Mouse (Mus musculus): ENCODE results near the gene Tnni2.
"Not testable (repeated sequence)": the region's sequence is repeated elsewhere in the genome, so short reads cannot be mapped to it uniquely, and the experiment has no call there.

Tnni2 gene

GRCm38 (mm10) chr7:142441585-142441984, at the start of gene Tnni2:
Tnni2 (plus strand) TSS chr7:142441808.
- DNase-seq (ENCODE audit: low spot score in 2 of 2), result no peak

GRCm38 (mm10) chr7:142393191-142393590, 48.4 kb upstream of the Tnni2 start:
- DNase-seq (ENCODE audit: low spot score in 2 of 2), result peak; percentile 79

- DNase-seq (ENCODE audit: low spot score in 2 of 2), result no peak
Observed at GRCm38 (mm10) chr7:142394261-142395190, 47.1 kb upstream of the Tnni2 start.

GRCm38 (mm10) chr7:142395472-142395871, 46.1 kb upstream of the Tnni2 start:
- no peak for DNase-seq (ENCODE audit: low spot score in 2 of 2)

GRCm38 (mm10) chr7:142396611-142397010, 45.0 kb upstream of the Tnni2 start:
- DNase-seq (ENCODE audit: low spot score in 2 of 2), result no peak

- no peak for DNase-seq (ENCODE audit: low spot score in 2 of 2)
Observed at GRCm38 (mm10) chr7:142398052-142398451, 43.6 kb upstream of the Tnni2 start.

- DNase-seq (ENCODE audit: low spot score in 2 of 2), result no peak
Observed at GRCm38 (mm10) chr7:142399250-142399649, 42.4 kb upstream of the Tnni2 start.

GRCm38 (mm10) chr7:142400112-142400749, 41.4 kb upstream of the Tnni2 start:
- no peak for DNase-seq (ENCODE audit: low spot score in 2 of 2)

- DNase-seq (ENCODE audit: low spot score in 2 of 2), result no peak
Observed at GRCm38 (mm10) chr7:142400750-142401142, 40.9 kb upstream of the Tnni2 start.

- no peak for DNase-seq (ENCODE audit: low spot score in 2 of 2)
Observed at GRCm38 (mm10) chr7:142403591-142403990, 38.0 kb upstream of the Tnni2 start.

GRCm38 (mm10) chr7:142405134-142405533, 36.5 kb upstream of the Tnni2 start:
- not testable (repeated sequence) for DNase-seq (ENCODE audit: low spot score in 2 of 2)

- no peak for DNase-seq (ENCODE audit: low spot score in 2 of 2)
Observed at GRCm38 (mm10) chr7:142407935-142408334, 33.7 kb upstream of the Tnni2 start.

GRCm38 (mm10) chr7:142408686-142409085, 32.9 kb upstream of the Tnni2 start:
- no peak for DNase-seq (ENCODE audit: low spot score in 2 of 2)

- DNase-seq (ENCODE audit: low spot score in 2 of 2), result no peak
Observed at GRCm38 (mm10) chr7:142409603-142410002, 32.0 kb upstream of the Tnni2 start.

- no peak for DNase-seq (ENCODE audit: low spot score in 2 of 2)
Observed at GRCm38 (mm10) chr7:142413285-142413684, 28.3 kb upstream of the Tnni2 start.

- no peak for DNase-seq (ENCODE audit: low spot score in 2 of 2)
Observed at GRCm38 (mm10) chr7:142415314-142415713, 26.3 kb upstream of the Tnni2 start.

GRCm38 (mm10) chr7:142416225-142416624, 25.4 kb upstream of the Tnni2 start:
- no peak for DNase-seq (ENCODE audit: low spot score in 2 of 2)

GRCm38 (mm10) chr7:142418027-142418426, 23.6 kb upstream of the Tnni2 start:
- no peak for DNase-seq (ENCODE audit: low spot score in 2 of 2)

- no peak for DNase-seq (ENCODE audit: low spot score in 2 of 2)
Observed at GRCm38 (mm10) chr7:142418679-142419078, 22.9 kb upstream of the Tnni2 start.

- no peak for DNase-seq (ENCODE audit: low spot score in 2 of 2)
Observed at GRCm38 (mm10) chr7:142419887-142420286, 21.7 kb upstream of the Tnni2 start.

- no peak for DNase-seq (ENCODE audit: low spot score in 2 of 2)
Observed at GRCm38 (mm10) chr7:142421826-142422225, 19.8 kb upstream of the Tnni2 start.

GRCm38 (mm10) chr7:142425641-142426213, 15.9 kb upstream of the Tnni2 start:
- DNase-seq (ENCODE audit: low spot score in 2 of 2), result no peak

- DNase-seq (ENCODE audit: low spot score in 2 of 2), result no peak
Observed at GRCm38 (mm10) chr7:142428213-142428612, 13.4 kb upstream of the Tnni2 start.
